Mouse (Mus musculus) liver, embryonic 13.5 days (tissue): ENCODE results near the gene Prdm9. TPM values are rescaled to one million over a fixed set of nuclear protein-coding genes. Genes with fewer than 3 reads are reported as not detected.
"Not testable (repeated sequence)": the region's sequence is repeated elsewhere in the genome, so short reads cannot be mapped to it uniquely, and the experiment has no call there.

Experiments used
- ATAC-seq: fragments of 200-750 bp; cut with Nextera tagmentation; 2 replicates; pipeline ENCODE4 v1.8.0; 2017; ENCODE audit warnings: low read depth, mild to moderate bottlenecking, moderate number of reproducible peaks, moderate library complexity
- DNase-seq: peaks from one replicate; pipeline ENCODE4 v3.0.0; 2022
- H3K27ac ChIP-seq: fragments of 300-500 bp; sonication (generic); 2 replicates; pipeline ENCODE4 v1.5.1; 2015; ENCODE audit warnings: moderate library complexity, mild to moderate bottlenecking, inconsistent platforms
- H3K27me3 ChIP-seq: fragments of 300-500 bp; sonication (generic); 2 replicates; pipeline ENCODE4 v1.6.1; 2015; ENCODE audit warnings: mild to moderate bottlenecking, inconsistent platforms
- H3K36me3 ChIP-seq: fragments of 300-500 bp; sonication (generic); 2 replicates; pipeline ENCODE4 v1.6.1; 2015; ENCODE audit warnings: mild to moderate bottlenecking, inconsistent platforms
- H3K4me1 ChIP-seq: fragments of 300-500 bp; sonication (generic); replicated peaks from 2 replicates; pipeline ENCODE4 v1.6.1; 2015; ENCODE audit warnings: inconsistent platforms
- H3K4me2 ChIP-seq: fragments of 300-500 bp; sonication (generic); 2 replicates; pipeline ENCODE4 v1.6.1; 2015; ENCODE audit warnings: inconsistent platforms, mild to moderate bottlenecking, moderate library complexity
- H3K4me3 ChIP-seq: fragments of 300-500 bp; sonication (generic); replicated peaks from 2 replicates; pipeline ENCODE4 v1.5.1; 2015; ENCODE audit warnings: mild to moderate bottlenecking, inconsistent platforms
- H3K9ac ChIP-seq: fragments of 300-500 bp; sonication (generic); 2 replicates; pipeline ENCODE4 v1.6.1; 2015; ENCODE audit warnings: mild to moderate bottlenecking, inconsistent platforms
- H3K9me3 ChIP-seq: fragments of 300-500 bp; sonication (generic); replicated peaks from 2 replicates; pipeline ENCODE4 v1.6.1; 2016; ENCODE audit warnings: inconsistent platforms
- WGBS: fragments of 180-500 bp; shearing (Covaris S2); methylation state at CpG from one replicate; pipeline ENCODE4 v1.1.7; 2015; ENCODE audit not compliant: insufficient replicate concordance; 5-methylcytosine and 5-hydroxymethylcytosine counted together
- polyA plus RNA-seq: library from polyadenylated mRNA; unstranded; fragments of >200 nt; fragmentation: Nextera tagmentation; extraction: Ambion mirVana; gene quantifications from 2 replicates; pipeline ENCODE4 v1.2.1, GENCODE M21; 2015

Gene Prdm9
- polyA plus RNA-seq, 1 experiment from 2014 or later = 0.55 TPM

DNA sequence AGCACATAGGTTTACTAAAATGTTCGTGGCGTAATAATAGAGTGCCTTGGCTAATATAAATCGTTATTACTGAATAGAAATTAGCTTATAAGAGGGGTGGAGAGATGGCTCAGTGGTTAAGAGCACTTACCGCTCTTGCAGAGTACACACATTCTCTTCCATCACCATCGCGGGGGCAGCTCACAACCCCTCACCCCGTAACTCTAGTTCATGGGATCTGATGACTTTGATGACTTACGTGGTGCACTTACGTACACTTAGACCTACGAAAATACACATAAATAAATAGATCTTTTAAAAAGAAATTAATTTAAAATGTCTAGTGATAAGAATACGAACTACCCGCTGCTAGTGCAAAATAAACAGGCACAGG, 760 bp upstream of the Prdm9 start:
- Histone ChIP-seq H3K4me2 (peak overlapping the region; percentile 85), H3K4me3 (peak overlapping the region; percentile 67), H3K27me3 (peaks cover 6% of the 10 kb centered on the region; the same call in 1 of the 2 replicates), H3K9me3 (no peaks in the 10 kb centered on the region), H3K9ac (no peak overlapping the region), H3K4me1 (peaks cover 11% of the 10 kb centered on the region), H3K27ac (no peak overlapping the region), H3K36me3 (no peaks in the 10 kb centered on the region)
- DNase-seq = no peak
- ATAC-seq = no peak
- WGBS = 42% methylated on average over 12 of the region's 12 CpGs

DNA sequence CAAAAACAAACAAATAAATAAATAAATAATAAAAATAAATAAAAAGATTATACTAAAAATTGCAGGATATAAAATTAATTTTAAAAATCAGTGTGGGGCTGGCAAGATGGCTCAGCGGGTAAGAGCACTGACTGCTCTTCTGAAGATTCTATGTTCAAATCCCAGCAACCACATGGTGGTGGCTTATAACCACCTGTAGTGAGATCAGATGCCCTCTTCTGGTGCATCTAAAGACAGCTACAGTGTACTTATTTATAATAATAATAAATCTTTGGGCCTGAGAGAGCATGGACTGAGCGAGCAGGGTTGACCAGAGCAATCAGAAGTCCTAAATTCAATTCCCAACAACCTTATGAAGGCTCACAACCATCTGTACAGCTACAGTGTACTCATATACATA, 4.2 kb downstream of the Prdm9 start:
- Histone ChIP-seq H3K4me2 (no peak overlapping the region), H3K9me3 (no peaks in the 10 kb centered on the region), H3K27ac (no peak overlapping the region), H3K27me3 (peaks cover 6% of the 10 kb centered on the region; the same call in 1 of the 2 replicates), H3K4me1 (peaks cover 10% of the 10 kb centered on the region), H3K9ac (no peak overlapping the region), H3K36me3 (no peaks in the 10 kb centered on the region), H3K4me3 (no peak overlapping the region)
- ATAC-seq (no peak), DNase-seq (no peak)
- WGBS = 70% methylated on average over 2 of the region's 2 CpGs

DNA sequence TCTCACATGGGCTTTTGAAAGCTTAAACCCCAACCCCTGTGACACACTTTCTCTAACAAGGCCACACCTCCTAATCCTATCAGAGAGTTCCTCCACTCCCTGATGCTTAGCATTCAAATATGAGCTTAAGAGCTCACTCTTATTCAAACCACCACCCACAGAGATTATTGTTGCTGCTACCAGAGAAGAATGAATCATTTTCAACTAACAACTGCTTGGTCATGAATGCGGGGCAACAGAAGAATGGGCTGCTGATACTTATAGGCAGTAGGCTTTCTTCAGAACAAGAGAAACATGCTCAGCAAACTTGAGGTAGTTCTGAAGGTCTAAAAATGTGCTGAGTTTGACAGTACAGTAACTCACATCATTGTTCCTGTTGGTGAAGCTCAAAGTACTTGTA, 14.4 kb downstream of the Prdm9 start:
- Histone ChIP-seq H3K9ac (no peak overlapping the region), H3K9me3 (no peaks in the 10 kb centered on the region), H3K27ac (no peak overlapping the region), H3K36me3 (no peaks in the 10 kb centered on the region), H3K4me1 (no peaks in the 10 kb centered on the region), H3K27me3 (no peaks in the 10 kb centered on the region), H3K4me2 (no peak overlapping the region), H3K4me3 (no peak overlapping the region)
- ATAC-seq (no peak), DNase-seq (no peak)
- 48% methylated on average over 1 of the region's 1 CpGs for WGBS

DNA sequence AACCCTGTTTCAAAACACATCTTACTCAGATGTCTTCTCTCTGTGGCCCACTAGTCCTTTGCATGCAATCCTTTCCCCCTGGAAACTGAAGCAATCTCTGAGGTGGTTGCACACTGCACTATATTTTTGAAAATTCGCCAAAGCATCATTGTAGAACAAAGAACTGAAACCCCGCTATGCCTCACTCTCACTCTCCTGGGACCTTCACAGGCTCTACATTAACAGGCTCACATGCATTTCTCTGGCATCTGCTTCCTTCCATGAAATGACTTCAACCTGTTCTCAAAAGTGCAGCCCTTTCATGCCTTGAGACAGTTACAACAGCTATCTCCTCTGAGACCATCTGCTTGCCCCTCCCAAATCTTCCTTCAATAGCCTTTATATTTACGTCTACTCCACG, 17.7 kb downstream of the Prdm9 start:
- 49% methylated on average over 4 of the region's 4 CpGs for WGBS
- H3K4me2 ChIP-seq = no peak overlapping the region
- H3K9ac ChIP-seq = no peak overlapping the region
- no peaks in the 10 kb centered on the region for H3K4me1 ChIP-seq
- no peaks in the 10 kb centered on the region for H3K9me3 ChIP-seq
- no peak for DNase-seq
- no peak for ATAC-seq
- no peaks in the 10 kb centered on the region for H3K27me3 ChIP-seq
- no peak overlapping the region for H3K27ac ChIP-seq
- no peak overlapping the region for H3K4me3 ChIP-seq
- no peaks in the 10 kb centered on the region for H3K36me3 ChIP-seq

DNA sequence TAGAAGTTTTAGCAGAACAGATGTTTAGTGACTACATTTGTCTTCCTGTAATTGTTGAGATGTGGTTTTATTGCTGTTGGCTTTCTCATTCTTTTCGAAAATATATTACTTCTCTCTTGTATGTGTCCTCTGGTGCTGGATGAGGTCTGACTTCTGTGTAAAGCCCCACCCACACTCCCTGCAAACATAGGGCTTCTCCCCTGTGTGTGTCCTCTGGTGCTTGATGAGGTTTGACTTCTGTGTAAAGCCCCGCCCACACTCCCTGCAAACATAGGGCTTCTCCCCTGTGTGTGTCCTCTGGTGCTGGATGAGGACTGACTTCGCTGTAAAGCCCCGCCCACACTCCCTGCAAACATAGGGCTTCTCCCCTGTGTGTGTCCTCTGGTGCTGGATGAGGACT, 20.3 kb downstream of the Prdm9 start:
- H3K9me3 ChIP-seq, H3K27me3 ChIP-seq, H3K9ac ChIP-seq, H3K4me3 ChIP-seq, H3K27ac ChIP-seq, DNase-seq, H3K36me3 ChIP-seq, H3K4me2 ChIP-seq, H3K4me1 ChIP-seq, ATAC-seq: not testable (repeated sequence)
- 49% methylated on average over 4 of the region's 4 CpGs for WGBS

DNA sequence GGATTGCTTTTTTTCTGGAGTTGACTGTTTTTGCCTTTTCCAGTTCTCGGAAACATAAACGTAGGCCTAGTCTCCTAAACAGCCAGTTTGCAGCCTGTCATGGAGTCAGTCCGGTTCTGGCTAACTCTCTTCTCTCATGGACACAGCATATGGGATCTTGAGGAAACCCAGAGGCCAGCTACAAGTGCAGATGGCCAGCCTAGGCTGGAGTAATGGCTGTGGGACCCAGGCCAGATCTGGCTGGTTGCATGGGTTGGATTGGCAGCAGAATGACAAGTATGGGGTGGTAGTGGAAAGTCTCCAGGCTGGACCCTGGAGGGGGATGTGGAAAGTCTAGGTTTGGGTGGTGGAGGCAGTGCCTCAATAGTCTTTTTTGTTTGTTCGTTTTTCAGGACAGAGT, 23.8 kb downstream of the Prdm9 start:
- no peak for DNase-seq
- no peak overlapping the region for H3K9ac ChIP-seq
- H3K36me3 ChIP-seq = no peaks in the 10 kb centered on the region
- no peak overlapping the region for H3K4me2 ChIP-seq
- H3K27me3 ChIP-seq = peaks cover 26% of the 10 kb centered on the region
- no peak for ATAC-seq
- WGBS = 55% methylated on average over 4 of the region's 4 CpGs
- no peak overlapping the region for H3K4me3 ChIP-seq
- H3K9me3 ChIP-seq = no peaks in the 10 kb centered on the region
- no peak overlapping the region for H3K27ac ChIP-seq
- 0 out of 2 replicates have a peak, but pooled peaks cover 8% of the 10 kb centered on the region for H3K4me1 ChIP-seq

DNA sequence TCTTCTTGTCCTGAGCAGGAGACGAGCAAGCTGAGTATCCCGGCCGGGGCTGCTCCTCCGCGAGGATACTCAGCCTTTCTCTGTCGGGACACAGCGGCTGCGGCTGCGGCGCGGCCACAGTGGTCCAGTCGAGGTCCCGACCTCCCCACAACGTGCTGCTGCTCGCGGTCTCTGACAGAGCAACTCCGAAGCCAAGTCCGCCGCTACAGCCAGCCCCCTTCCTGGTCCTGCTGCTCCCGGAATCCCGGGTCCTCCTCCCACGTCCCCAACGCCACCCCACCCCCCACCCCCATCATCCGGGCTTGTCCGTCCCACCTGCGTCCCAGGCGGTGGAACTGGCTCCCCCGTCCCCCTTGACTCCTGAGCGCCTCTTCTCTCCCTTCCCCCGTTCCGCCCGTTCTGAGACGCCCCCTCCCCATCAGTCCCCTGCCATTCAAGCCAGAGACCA, 27.7 kb downstream of the Prdm9 start:
- Histone ChIP-seq H3K9ac (no peak overlapping the region), H3K36me3 (no peaks in the 10 kb centered on the region), H3K4me1 (0 out of 2 replicates have a peak, but pooled peaks cover 8% of the 10 kb centered on the region), H3K27ac (no peak overlapping the region), H3K9me3 (no peaks in the 10 kb centered on the region), H3K27me3 (peaks cover 40% of the 10 kb centered on the region), H3K4me2 (peak overlapping the region; percentile 59), H3K4me3 (peak overlapping the region; percentile 41)
- WGBS = 1% methylated on average over 33 of the region's 33 CpGs
- DNase-seq (no peak), ATAC-seq (no peak)

DNA sequence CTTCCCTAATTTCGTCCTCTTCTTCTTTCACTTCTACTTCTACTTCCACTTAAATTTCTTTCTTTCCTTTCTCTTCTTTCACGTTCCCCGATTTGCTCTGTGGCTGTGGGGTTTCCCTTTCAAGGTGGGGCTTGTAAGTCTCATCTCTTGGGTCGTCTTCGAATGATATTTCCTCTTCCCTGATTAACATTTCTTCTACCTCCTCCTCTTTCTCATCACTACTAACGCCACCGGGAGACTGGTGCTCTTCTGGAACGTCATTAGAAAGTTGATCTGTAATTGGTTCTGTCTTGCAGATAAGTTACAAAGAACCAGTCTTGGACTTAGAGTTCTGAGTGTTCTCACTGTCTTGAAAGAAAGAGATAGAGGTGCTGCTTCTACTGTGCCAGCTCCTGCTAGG, 28.2 kb downstream of the Prdm9 start:
- Histone ChIP-seq H3K27me3 (peaks cover 40% of the 10 kb centered on the region), H3K9me3 (no peaks in the 10 kb centered on the region), H3K4me2 (peak overlapping the region; percentile 59), H3K9ac (no peak overlapping the region), H3K36me3 (no peaks in the 10 kb centered on the region), H3K4me3 (peak overlapping the region; percentile 41), H3K4me1 (0 out of 2 replicates have a peak, but pooled peaks cover 8% of the 10 kb centered on the region), H3K27ac (no peak overlapping the region)
- WGBS = 10% methylated on average over 8 of the region's 8 CpGs
- ATAC-seq = no peak
- no peak for DNase-seq

DNA sequence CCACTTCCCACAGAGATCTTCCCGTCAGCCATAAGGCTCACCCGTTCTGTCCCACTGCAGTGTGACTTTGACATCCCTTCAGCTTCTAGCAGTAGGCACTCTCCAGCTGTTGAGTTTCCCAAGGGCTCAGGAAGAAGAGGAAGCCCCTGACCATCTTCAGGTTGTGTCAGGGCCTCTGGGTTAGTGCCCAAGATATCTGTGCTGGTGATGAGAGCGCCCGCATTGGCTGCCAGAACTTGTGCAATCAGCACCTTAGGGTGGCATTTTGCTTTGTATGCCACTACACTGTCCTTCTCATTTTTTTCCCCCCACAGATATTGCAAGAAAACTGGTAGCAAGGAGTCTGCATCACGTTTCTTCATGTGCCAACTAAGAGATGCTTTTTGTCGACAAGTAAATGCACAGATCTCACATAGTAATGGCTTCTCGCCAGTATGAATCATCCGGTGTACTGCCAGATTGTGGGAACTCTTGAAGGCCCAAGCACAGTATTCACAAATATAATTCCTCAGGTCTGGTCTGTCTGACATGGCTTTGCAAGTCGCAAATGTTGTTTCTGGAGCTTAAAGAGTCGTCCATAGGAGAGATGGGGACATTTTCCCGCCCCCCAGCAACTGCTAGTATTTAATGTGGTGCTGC, 28.9 kb downstream of the Prdm9 start:
- peaks cover 40% of the 10 kb centered on the region for H3K27me3 ChIP-seq
- no peak for DNase-seq
- H3K4me3 ChIP-seq = no peak overlapping the region
- H3K9me3 ChIP-seq = no peaks in the 10 kb centered on the region
- H3K36me3 ChIP-seq = no peaks in the 10 kb centered on the region
- 0 out of 2 replicates have a peak, but pooled peaks cover 8% of the 10 kb centered on the region for H3K4me1 ChIP-seq
- 49% methylated on average over 11 of the region's 11 CpGs for WGBS
- H3K4me2 ChIP-seq = no peak overlapping the region
- no peak overlapping the region for H3K9ac ChIP-seq
- no peak overlapping the region for H3K27ac ChIP-seq
- no peak for ATAC-seq

DNA sequence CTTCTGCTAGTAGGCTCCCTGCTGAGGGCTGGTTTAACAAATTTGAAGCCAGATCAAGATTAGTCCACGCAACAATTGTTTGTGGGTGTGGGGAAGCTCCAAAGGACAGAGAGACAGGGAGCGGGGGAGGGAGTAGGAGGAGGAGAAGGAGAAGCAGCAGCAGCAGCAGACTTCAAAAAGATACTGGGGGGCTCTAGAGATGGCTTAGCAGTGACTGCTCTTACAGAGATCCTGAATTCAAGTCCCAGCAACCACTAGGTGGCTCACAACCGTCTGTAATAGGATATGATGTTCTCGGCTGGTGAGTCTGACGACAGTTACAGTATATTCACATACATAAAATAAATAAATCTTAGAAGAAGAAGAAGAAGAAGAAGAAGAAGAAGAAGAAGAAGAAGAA, 34.0 kb downstream of the Prdm9 start:
- H3K9me3 ChIP-seq = no peaks in the 10 kb centered on the region
- WGBS = 13% methylated on average over 5 of the region's 5 CpGs
- H3K4me1 ChIP-seq = peaks cover 25% of the 10 kb centered on the region
- H3K27ac ChIP-seq = no peak overlapping the region
- DNase-seq = no peak
- no peak overlapping the region for H3K4me2 ChIP-seq
- H3K36me3 ChIP-seq = peaks cover 4% of the 10 kb centered on the region; the same call in 1 of the 2 replicates
- no peak overlapping the region for H3K9ac ChIP-seq
- H3K27me3 ChIP-seq = peaks cover 12% of the 10 kb centered on the region
- H3K4me3 ChIP-seq = no peak overlapping the region
- ATAC-seq = no peak

DNA sequence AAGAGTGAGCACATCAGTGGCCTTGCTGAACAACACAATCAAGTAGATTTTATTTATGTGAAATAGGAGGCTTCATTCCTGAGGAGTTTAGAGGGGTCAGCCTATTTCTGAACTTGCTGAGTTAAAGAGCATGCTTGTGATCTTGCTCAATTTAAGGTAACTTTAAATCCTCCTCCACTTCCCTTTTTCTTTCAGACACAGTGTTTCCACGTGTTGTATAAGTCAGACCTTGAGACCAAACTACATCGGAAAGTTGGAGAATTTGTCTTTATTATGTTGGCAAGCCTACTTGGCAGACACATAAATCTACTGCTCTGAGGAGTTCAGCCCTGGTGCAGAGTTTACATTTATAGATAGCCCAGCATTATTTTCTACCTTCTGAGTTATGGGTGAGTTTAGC, 35.3 kb downstream of the Prdm9 start:
- H3K9ac ChIP-seq = no peak overlapping the region

DNA sequence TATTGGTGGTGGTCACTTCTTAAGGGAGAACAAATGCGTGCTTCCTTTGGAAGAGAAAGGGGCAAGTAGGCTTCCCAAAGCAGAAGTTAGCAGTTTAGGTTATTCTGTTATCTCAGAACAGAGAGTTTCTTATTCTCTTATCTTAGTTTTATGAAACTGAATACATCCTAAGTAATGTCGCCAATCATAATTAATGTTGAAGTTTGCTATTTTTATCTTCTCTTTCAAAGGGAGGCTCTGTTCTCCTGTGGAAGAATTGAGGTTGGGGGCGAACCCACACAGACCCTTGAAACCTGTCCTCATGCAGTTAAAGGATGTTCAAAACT, 36.4 kb downstream of the Prdm9 start:
- DNase-seq = no peak
- WGBS = 27% methylated on average over 3 of the region's 3 CpGs
- Histone ChIP-seq H3K4me1 (peaks cover 29% of the 10 kb centered on the region), H3K4me3 (peak overlapping the region; percentile 89), H3K36me3 (peaks cover 23% of the 10 kb centered on the region), H3K27ac (peak overlapping the region; percentile 87), H3K27me3 (no peaks in the 10 kb centered on the region), H3K9ac (peak overlapping the region; percentile 90), H3K4me2 (peak overlapping the region; percentile 94), H3K9me3 (no peaks in the 10 kb centered on the region)
- ATAC-seq = no peak

More for the DNA sequence above, 35.3 kb downstream of the Prdm9 start:
- H3K27me3 ChIP-seq = peaks cover 3% of the 10 kb centered on the region; the same call in 1 of the 2 replicates
- no peak overlapping the region for H3K4me2 ChIP-seq
- no peak overlapping the region for H3K4me3 ChIP-seq
- ATAC-seq = no peak
- 47% methylated on average over 2 of the region's 2 CpGs for WGBS
- H3K4me1 ChIP-seq = peaks cover 29% of the 10 kb centered on the region
- no peak overlapping the region for H3K27ac ChIP-seq
- no peak for DNase-seq
- H3K36me3 ChIP-seq = peaks cover 17% of the 10 kb centered on the region
- H3K9me3 ChIP-seq = no peaks in the 10 kb centered on the region
